Mouse (Mus musculus): ENCODE data around the gene Ostm1. TPM values are rescaled to one million over a fixed set of nuclear protein-coding genes. Genes with fewer than 3 reads are reported as not detected.
A peak's percentile ranks its signal among the peaks of the same experiment; 100 is the strongest.

Gene Ostm1
- polyA plus RNA-seq, 1 experiment from 2014 or later = 8.4 TPM

- Histone ChIP-seq H3K4me3 (peak overlapping the region; percentile 46), H3K27me3 (ENCODE audit: low read depth, poor library complexity, severe bottlenecking) (peaks cover 98% of the 10 kb centered on the region), H3K9me3 (replicated peaks) (no peaks in the 10 kb centered on the region), H3K36me3 (no peaks in the 10 kb centered on the region), H3K4me1 (peaks cover 7% of the 10 kb centered on the region), H3K27ac (no peak overlapping the region)
- peak; percentile 70 for DNase-seq (ENCODE audit: low spot score)
- under 1% methylated on average over 40 of the region's 40 CpGs for WGBS
Observed at GRCm38 (mm10) chr10:42613639-42614381, 30.2 kb downstream of the Ostm1 start.

GRCm38 (mm10) chr10:42614766-42615165, 31.1 kb downstream of the Ostm1 start:
- H3K27ac ChIP-seq = no peak overlapping the region
- H3K36me3 ChIP-seq = no peaks in the 10 kb centered on the region
- H3K9me3 ChIP-seq (replicated peaks) = no peaks in the 10 kb centered on the region
- no peak for DNase-seq (ENCODE audit: low spot score)
- H3K4me1 ChIP-seq = peaks cover 7% of the 10 kb centered on the region
- H3K27me3 ChIP-seq (ENCODE audit: low read depth, poor library complexity, severe bottlenecking) = peaks cover 99% of the 10 kb centered on the region
- no peak overlapping the region for H3K4me3 ChIP-seq
- WGBS = 8% methylated on average over 9 of the region's 9 CpGs

GRCm38 (mm10) chr10:42618291-42618690, 34.7 kb downstream of the Ostm1 start:
- Histone ChIP-seq H3K9me3 (replicated peaks) (no peaks in the 10 kb centered on the region), H3K4me1 (peaks cover 7% of the 10 kb centered on the region), H3K27me3 (ENCODE audit: low read depth, poor library complexity, severe bottlenecking) (peaks cover 91% of the 10 kb centered on the region), H3K4me3 (no peak overlapping the region), H3K27ac (no peak overlapping the region), H3K36me3 (no peaks in the 10 kb centered on the region)
- no peak for DNase-seq (ENCODE audit: low spot score)
- WGBS = 46% methylated on average over 2 of the region's 2 CpGs

GRCm38 (mm10) chr10:42625907-42626306, 42.3 kb downstream of the Ostm1 start:
- Histone ChIP-seq H3K27me3 (ENCODE audit: low read depth, poor library complexity, severe bottlenecking) (peaks cover 79% of the 10 kb centered on the region), H3K4me1 (no peaks in the 10 kb centered on the region), H3K36me3 (no peaks in the 10 kb centered on the region), H3K27ac (no peak overlapping the region), H3K9me3 (replicated peaks) (no peaks in the 10 kb centered on the region), H3K4me3 (no peak overlapping the region)
- DNase-seq (ENCODE audit: low spot score) = no peak
- 90% methylated on average over 2 of the region's 2 CpGs for WGBS

GRCm38 (mm10) chr10:42630596-42631355, 47.2 kb downstream of the Ostm1 start:
- Histone ChIP-seq H3K27me3 (ENCODE audit: low read depth, poor library complexity, severe bottlenecking) (peaks cover 100% of the 10 kb centered on the region), H3K9me3 (replicated peaks) (no peaks in the 10 kb centered on the region), H3K27ac (no peak overlapping the region), H3K4me1 (peaks cover 27% of the 10 kb centered on the region), H3K4me3 (no peak overlapping the region), H3K36me3 (no peaks in the 10 kb centered on the region)
- peak; percentile 50 for DNase-seq (ENCODE audit: low spot score)
- under 1% methylated on average over 19 of the region's 19 CpGs for WGBS

GRCm38 (mm10) chr10:42631754-42632452, 48.3 kb downstream of the Ostm1 start:
- H3K4me3 ChIP-seq = peak overlapping the region; percentile 27
- H3K27me3 ChIP-seq (ENCODE audit: low read depth, poor library complexity, severe bottlenecking) = peaks cover 100% of the 10 kb centered on the region
- H3K27ac ChIP-seq = no peak overlapping the region
- under 1% methylated on average over 42 of the region's 42 CpGs for WGBS
- peaks cover 30% of the 10 kb centered on the region for H3K4me1 ChIP-seq
- H3K9me3 ChIP-seq (replicated peaks) = no peaks in the 10 kb centered on the region
- DNase-seq (ENCODE audit: low spot score) = peak; percentile 52
- no peaks in the 10 kb centered on the region for H3K36me3 ChIP-seq

- Histone ChIP-seq H3K4me1 (peaks cover 30% of the 10 kb centered on the region), H3K36me3 (no peaks in the 10 kb centered on the region), H3K27me3 (ENCODE audit: low read depth, poor library complexity, severe bottlenecking) (peaks cover 100% of the 10 kb centered on the region), H3K4me3 (peak overlapping the region; percentile 39), H3K9me3 (replicated peaks) (no peaks in the 10 kb centered on the region), H3K27ac (no peak overlapping the region)
- DNase-seq (ENCODE audit: low spot score) = peak; percentile 61
- WGBS = under 1% methylated on average over 39 of the region's 39 CpGs
Observed at GRCm38 (mm10) chr10:42632453-42633360, 49.1 kb downstream of the Ostm1 start.

- Histone ChIP-seq H3K36me3 (no peaks in the 10 kb centered on the region), H3K27ac (no peak overlapping the region), H3K4me1 (peaks cover 30% of the 10 kb centered on the region), H3K27me3 (ENCODE audit: low read depth, poor library complexity, severe bottlenecking) (peaks cover 100% of the 10 kb centered on the region), H3K4me3 (peak overlapping the region; percentile 39), H3K9me3 (replicated peaks) (no peaks in the 10 kb centered on the region)
- WGBS = 3% methylated on average over 23 of the region's 23 CpGs
- peak; percentile 58 for DNase-seq (ENCODE audit: low spot score)
Observed at GRCm38 (mm10) chr10:42633361-42634121, 49.9 kb downstream of the Ostm1 start.

GRCm38 (mm10) chr10:42634122-42634720, 50.6 kb downstream of the Ostm1 start:
- 2% methylated on average over 8 of the region's 8 CpGs for WGBS
- peak; percentile 49 for DNase-seq (ENCODE audit: low spot score)
- peaks cover 30% of the 10 kb centered on the region for H3K4me1 ChIP-seq
- no peak overlapping the region for H3K27ac ChIP-seq
- H3K9me3 ChIP-seq (replicated peaks) = no peaks in the 10 kb centered on the region
- no peak overlapping the region for H3K4me3 ChIP-seq
- no peaks in the 10 kb centered on the region for H3K36me3 ChIP-seq
- H3K27me3 ChIP-seq (ENCODE audit: low read depth, poor library complexity, severe bottlenecking) = peaks cover 98% of the 10 kb centered on the region

- no peak overlapping the region for H3K27ac ChIP-seq
- no peak overlapping the region for H3K4me3 ChIP-seq
- H3K36me3 ChIP-seq = no peaks in the 10 kb centered on the region
- no peaks in the 10 kb centered on the region for H3K9me3 ChIP-seq (replicated peaks)
- 3% methylated on average over 11 of the region's 11 CpGs for WGBS
- peaks cover 30% of the 10 kb centered on the region for H3K4me1 ChIP-seq
- H3K27me3 ChIP-seq (ENCODE audit: low read depth, poor library complexity, severe bottlenecking) = peaks cover 89% of the 10 kb centered on the region
- DNase-seq (ENCODE audit: low spot score) = no peak
Observed at GRCm38 (mm10) chr10:42635046-42635445, 51.4 kb downstream of the Ostm1 start.

GRCm38 (mm10) chr10:42635566-42636359, 52.1 kb downstream of the Ostm1 start:
- no peaks in the 10 kb centered on the region for H3K36me3 ChIP-seq
- DNase-seq (ENCODE audit: low spot score) = peak; percentile 61
- peaks cover 82% of the 10 kb centered on the region for H3K27me3 ChIP-seq (ENCODE audit: low read depth, poor library complexity, severe bottlenecking)
- no peak overlapping the region for H3K27ac ChIP-seq
- H3K4me1 ChIP-seq = peaks cover 30% of the 10 kb centered on the region
- peak overlapping the region; percentile 33 for H3K4me3 ChIP-seq
- WGBS = under 1% methylated on average over 49 of the region's 52 CpGs
- H3K9me3 ChIP-seq (replicated peaks) = no peaks in the 10 kb centered on the region
